Mouse (Mus musculus) limb, embryonic 11.5 days (tissue): ENCODE data around the gene Phkg1. TPM values are rescaled to one million over a fixed set of nuclear protein-coding genes. Genes with fewer than 3 reads are reported as not detected.
A peak's percentile ranks its signal among the peaks of the same experiment; 100 is the strongest.

Experiments used
- ATAC-seq: fragments of 200-750 bp; cut with Nextera tagmentation; 2 replicates; pipeline ENCODE4 v1.8.0; 2017; ENCODE audit warnings: low read depth; ENCODE audit not compliant: insufficient number of reproducible peaks, low FRiP score, low TSS enrichment
- DNase-seq: peaks from one replicate; pipeline ENCODE4 v3.0.0-alpha.2; 2015; ENCODE audit warnings: low spot score
- H3K27ac ChIP-seq: fragments of 300-500 bp; sonication (generic); replicated peaks from 2 replicates; pipeline ENCODE4 v1.5.1; 2014; ENCODE audit warnings: low read depth, mild to moderate bottlenecking, low read length
- H3K27me3 ChIP-seq: fragments of 300-500 bp; sonication (generic); 2 replicates; pipeline ENCODE4 v1.6.1; 2014; ENCODE audit warnings: mild to moderate bottlenecking, low read length, mixed read lengths; ENCODE audit not compliant: control insufficient read depth, insufficient read depth
- H3K36me3 ChIP-seq: fragments of 300-500 bp; sonication (generic); 2 replicates; pipeline ENCODE4 v1.6.1; 2014; ENCODE audit warnings: mild to moderate bottlenecking, low read length, moderate library complexity, mixed read lengths; ENCODE audit not compliant: control insufficient read depth, insufficient read depth
- H3K4me1 ChIP-seq: fragments of 300-500 bp; sonication (generic); 2 replicates; pipeline ENCODE4 v1.6.1; 2014; ENCODE audit warnings: low read length, mixed read lengths; ENCODE audit not compliant: control insufficient read depth, insufficient read depth
- H3K4me2 ChIP-seq: fragments of 300-500 bp; sonication (generic); 2 replicates; pipeline ENCODE4 v1.6.1; 2014; ENCODE audit warnings: low read depth, mild to moderate bottlenecking, moderate library complexity; ENCODE audit not compliant: severe bottlenecking
- H3K4me3 ChIP-seq: fragments of 300-500 bp; sonication (generic); 2 replicates; pipeline ENCODE4 v1.5.1; 2014; ENCODE audit warnings: low read depth, low read length
- H3K9ac ChIP-seq: fragments of 300-500 bp; sonication (generic); 2 replicates; pipeline ENCODE4 v1.6.1; 2014; ENCODE audit warnings: mild to moderate bottlenecking, low read length
- H3K9me3 ChIP-seq: fragments of 300-500 bp; sonication (generic); 2 replicates; pipeline ENCODE4 v1.6.1; 2016; ENCODE audit warnings: low read length; ENCODE audit not compliant: control insufficient read depth
- WGBS: fragments of 180-500 bp; shearing (Covaris S2); extraction: QIAGEN DNeasy Blood & Tissue Kit; methylation state at CpG from one replicate; pipeline ENCODE4 v1.1.7; 2014; 5-methylcytosine and 5-hydroxymethylcytosine counted together
- polyA plus RNA-seq: library from polyadenylated mRNA; unstranded; fragments of >200 nt; fragmentation: Nextera tagmentation; extraction: Ambion mirVana; gene quantifications from 2 replicates; pipeline ENCODE4 v1.2.1, GENCODE M21; 2014

Phkg1 gene
- polyA plus RNA-seq, 1 experiment from 2014 or later = 0.07 TPM

DNA sequence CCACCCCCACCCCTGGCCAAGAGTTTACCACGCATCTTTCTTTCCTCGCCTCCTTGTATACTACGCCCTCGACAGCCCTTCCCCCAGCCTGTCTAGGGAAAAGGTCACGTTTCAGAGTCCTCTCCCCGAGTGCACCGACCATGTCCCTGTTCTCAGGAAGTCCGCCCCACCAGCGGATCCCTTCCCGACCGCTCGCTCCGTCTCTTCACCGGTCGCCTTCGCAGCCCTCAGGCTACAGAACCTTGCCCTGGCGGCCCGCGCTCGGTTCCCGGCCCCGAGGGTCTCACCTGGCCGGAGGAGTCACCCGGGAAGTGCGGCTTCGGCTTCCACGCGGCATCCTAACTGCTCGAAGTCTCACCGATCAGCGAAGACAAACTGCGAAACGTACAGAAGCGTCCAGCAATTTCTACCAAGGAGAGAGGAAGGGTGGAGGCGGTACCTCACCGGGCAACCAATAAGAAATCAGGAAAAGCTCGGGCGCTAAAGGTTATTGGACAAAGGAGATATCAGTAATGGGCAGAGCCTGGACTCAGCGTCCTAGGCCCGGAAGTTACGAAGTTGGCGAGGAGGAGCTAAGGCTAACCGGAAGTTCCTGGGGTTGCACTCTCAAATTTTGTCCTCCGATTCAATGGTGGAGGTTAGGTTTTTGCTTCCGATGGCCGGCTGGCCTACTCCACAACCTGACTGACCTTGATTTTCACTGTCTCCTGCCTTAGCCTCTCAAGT is 11.3 kb downstream of the Phkg1 start, which contains the start of gene Chchd2:
Gene Chchd2 (minus strand): TSS at position 560 of the 726 bp plus-strand sequence.
- Histone ChIP-seq H3K4me2 (peak within 1 kb of the TSS; percentile 74), H3K4me1 (no peaks in the 10 kb centered on the region), H3K27ac (peak within 1 kb of the TSS; percentile 72), H3K27me3 (no peaks in the 10 kb centered on the region), H3K9ac (peak within 1 kb of the TSS; percentile 78), H3K36me3 (peaks cover 8% of the 10 kb centered on the region), H3K4me3 (peak within 1 kb of the TSS; percentile 68), H3K9me3 (no peaks in the 10 kb centered on the region)
- peak; percentile 93 for DNase-seq
- WGBS = under 1% methylated on average over 46 of the region's 46 CpGs
- ATAC-seq = peak; percentile 98

- Histone ChIP-seq H3K27me3 (no peaks in the 10 kb centered on the region), H3K4me3 (peak overlapping the region; percentile 68), H3K27ac (no peak overlapping the region), H3K36me3 (peaks cover 8% of the 10 kb centered on the region), H3K4me1 (no peaks in the 10 kb centered on the region), H3K4me2 (peak overlapping the region; percentile 74), H3K9ac (peak overlapping the region; percentile 78), H3K9me3 (no peaks in the 10 kb centered on the region)
- DNase-seq = peak; percentile 38
- 43% methylated on average over 10 of the region's 10 CpGs for WGBS
- no peak for ATAC-seq
Observed at GRCm38 (mm10) chr5:129886271-129886670, 12.1 kb downstream of the Phkg1 start.

DNA sequence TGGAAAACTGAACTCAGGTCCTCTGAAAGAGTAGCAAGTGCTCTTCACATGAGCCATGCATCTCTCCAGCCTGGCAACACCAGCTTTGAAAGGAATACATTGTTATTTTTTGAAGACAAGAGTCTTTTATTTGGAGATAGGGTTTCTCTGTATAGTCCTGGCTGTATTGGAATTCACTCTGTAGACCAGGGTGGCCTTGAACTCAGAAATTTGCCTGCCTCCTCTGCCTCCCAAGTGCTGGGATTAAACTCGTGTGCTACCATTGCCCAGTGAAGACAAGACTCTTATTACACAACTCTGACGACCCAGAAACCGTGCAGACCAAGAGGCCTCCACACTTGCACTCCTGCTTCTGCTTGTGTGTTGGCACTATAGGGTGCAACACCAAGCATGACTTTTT is 18.5 kb downstream of the Phkg1 start:
- Histone ChIP-seq H3K27ac (no peak overlapping the region), H3K27me3 (no peaks in the 10 kb centered on the region), H3K4me1 (no peaks in the 10 kb centered on the region), H3K9me3 (no peaks in the 10 kb centered on the region), H3K4me3 (no peak overlapping the region), H3K4me2 (no peak overlapping the region), H3K36me3 (peaks cover 15% of the 10 kb centered on the region), H3K9ac (no peak overlapping the region)
- ATAC-seq = no peak
- DNase-seq = no peak
- 76% methylated on average over 3 of the region's 3 CpGs for WGBS

DNA sequence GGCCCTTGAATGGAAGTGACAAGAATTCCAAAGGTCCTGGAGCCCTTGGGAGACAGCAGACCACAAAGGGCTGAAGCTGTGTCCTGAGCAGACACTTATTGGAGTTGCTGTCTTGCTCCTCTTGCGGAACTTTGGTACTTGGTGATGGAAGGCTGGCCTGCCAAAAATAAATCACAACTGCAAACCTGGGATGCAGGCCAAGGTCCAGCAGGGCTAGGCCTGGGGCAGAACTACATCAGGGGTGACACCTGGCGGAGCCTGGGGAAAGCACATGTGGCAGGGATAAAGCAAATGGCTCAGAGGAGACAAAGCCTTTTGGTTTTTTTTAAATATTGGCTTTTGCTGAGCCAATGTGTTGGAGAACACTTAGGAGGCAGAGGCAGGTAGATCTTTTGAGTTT is 19.4 kb downstream of the Phkg1 start:
- no peak overlapping the region for H3K4me3 ChIP-seq
- no peak overlapping the region for H3K9ac ChIP-seq
- no peaks in the 10 kb centered on the region for H3K4me1 ChIP-seq
- H3K36me3 ChIP-seq = peaks cover 11% of the 10 kb centered on the region
- WGBS = 55% methylated on average over 2 of the region's 2 CpGs
- no peak for ATAC-seq
- H3K4me2 ChIP-seq = no peak overlapping the region
- peak; percentile 53 for DNase-seq
- no peaks in the 10 kb centered on the region for H3K9me3 ChIP-seq
- H3K27ac ChIP-seq = no peak overlapping the region
- no peaks in the 10 kb centered on the region for H3K27me3 ChIP-seq

DNA sequence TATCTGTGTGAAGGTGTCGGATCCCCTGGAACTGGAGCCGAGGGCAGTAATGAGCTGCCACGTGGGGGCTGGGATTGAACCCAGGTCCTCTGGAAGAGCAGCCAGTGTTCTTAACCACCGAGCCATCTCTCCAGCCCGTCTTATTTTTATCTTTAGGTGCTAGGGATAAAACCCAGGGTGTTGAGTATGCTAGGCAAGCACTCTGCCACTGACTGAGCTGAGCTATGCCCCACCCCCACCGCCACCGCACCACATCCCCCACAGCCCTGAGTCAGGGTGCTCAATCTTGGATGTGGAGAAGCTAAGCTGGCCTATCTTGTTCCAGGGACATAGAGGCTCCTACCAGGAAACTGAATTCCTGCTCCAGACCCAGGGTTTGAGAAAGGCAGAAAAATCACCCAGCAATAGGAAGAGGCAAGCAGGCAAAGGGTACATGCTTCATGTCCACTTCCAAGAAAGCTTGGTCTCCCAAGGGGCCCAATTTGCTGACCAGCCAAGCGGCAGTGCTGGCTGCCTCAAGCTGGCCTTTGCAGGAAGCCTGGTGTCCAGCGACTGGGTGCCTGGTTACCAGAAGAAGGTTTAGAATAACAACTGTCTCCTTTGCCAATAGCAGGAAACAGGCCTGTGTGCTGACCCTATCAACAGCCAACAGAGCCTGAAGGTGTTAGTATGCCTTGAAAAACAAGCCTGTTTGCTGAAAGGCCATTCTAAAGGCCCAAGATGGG is 20.5 kb downstream of the Phkg1 start:
- H3K4me3 ChIP-seq = no peak overlapping the region
- WGBS = 71% methylated on average over 9 of the region's 9 CpGs
- no peaks in the 10 kb centered on the region for H3K27me3 ChIP-seq
- DNase-seq (no peak), ATAC-seq (no peak)
- no peaks in the 10 kb centered on the region for H3K4me1 ChIP-seq
- H3K9me3 ChIP-seq = no peaks in the 10 kb centered on the region
- H3K36me3 ChIP-seq = peaks cover 8% of the 10 kb centered on the region
- no peak overlapping the region for H3K9ac ChIP-seq
- no peak overlapping the region for H3K27ac ChIP-seq
- H3K4me2 ChIP-seq = no peak overlapping the region

DNA sequence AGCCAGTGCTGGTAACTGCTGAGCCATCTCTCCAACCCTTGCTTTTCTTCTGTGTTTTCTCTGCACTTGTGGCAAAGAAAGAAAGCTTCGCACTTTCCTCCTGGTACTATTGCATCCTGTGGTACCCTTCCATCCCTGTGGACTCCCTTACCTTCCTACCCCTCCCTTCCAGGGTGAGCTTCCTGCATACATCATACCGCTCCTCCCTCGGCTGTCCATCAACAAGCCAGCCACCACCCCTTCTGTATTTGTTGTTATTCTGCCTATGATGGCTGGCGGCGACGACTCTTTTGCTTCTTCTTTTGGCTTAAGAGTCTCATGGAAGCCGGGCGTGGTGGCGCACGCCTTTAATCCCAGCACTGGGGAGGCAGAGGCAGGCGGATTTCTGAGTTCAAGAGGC is 23.3 kb downstream of the Phkg1 start:
- Histone ChIP-seq H3K4me2 (no peak overlapping the region), H3K27ac (no peak overlapping the region), H3K36me3 (no peaks in the 10 kb centered on the region), H3K27me3 (no peaks in the 10 kb centered on the region), H3K4me3 (no peak overlapping the region), H3K4me1 (no peaks in the 10 kb centered on the region), H3K9ac (no peak overlapping the region), H3K9me3 (no peaks in the 10 kb centered on the region)
- DNase-seq (no peak), ATAC-seq (no peak)
- WGBS = 79% methylated on average over 11 of the region's 11 CpGs

DNA sequence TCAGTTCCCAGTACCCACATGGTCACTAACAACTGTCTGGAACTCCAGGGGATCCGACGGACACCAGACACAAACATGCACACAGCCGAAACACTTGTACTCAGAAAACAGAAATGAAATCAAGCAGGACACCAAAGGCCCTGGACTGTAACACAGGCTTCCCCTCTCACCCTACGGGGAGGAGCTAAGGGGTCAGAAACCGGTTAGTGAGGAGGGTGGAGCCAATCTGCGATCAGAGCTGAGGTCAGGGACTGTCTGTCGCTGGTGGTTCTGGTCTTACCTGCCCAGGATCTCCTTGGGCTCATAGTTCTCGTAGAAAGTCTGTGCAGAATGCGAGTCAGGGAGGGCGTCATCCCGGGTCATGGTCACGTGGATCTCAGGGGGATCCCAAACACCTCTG is 24.4 kb downstream of the Phkg1 start:
- H3K36me3 ChIP-seq = no peaks in the 10 kb centered on the region

DNA sequence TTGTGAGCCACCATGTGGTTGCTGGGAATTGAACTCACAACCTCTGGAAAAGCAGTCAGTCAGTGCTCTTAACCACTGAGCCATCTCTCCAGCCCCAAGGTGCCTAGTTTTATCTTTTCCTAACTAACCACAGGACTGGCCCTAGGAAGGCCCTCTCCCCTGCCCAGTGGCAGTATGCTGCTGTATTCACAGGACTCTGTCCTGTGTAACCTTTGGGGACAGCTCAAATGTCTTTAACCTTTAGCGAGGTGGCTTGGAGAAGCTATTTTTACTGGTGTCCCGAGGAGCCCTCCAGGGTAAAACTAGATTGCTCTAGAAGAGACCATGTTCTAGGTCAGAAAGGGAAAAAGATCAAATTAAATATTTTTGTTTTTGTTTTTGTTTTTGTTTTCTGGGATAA is 27.1 kb downstream of the Phkg1 start:
- Histone ChIP-seq H3K9me3 (no peaks in the 10 kb centered on the region), H3K27me3 (no peaks in the 10 kb centered on the region), H3K4me3 (no peak overlapping the region), H3K4me2 (no peak overlapping the region), H3K27ac (no peak overlapping the region), H3K36me3 (no peaks in the 10 kb centered on the region), H3K4me1 (no peaks in the 10 kb centered on the region), H3K9ac (no peak overlapping the region)
- DNase-seq (no peak), ATAC-seq (no peak)
- 76% methylated on average over 2 of the region's 2 CpGs for WGBS

More for the DNA sequence above, 24.4 kb downstream of the Phkg1 start:
- Histone ChIP-seq H3K4me3 (no peak overlapping the region), H3K27me3 (no peaks in the 10 kb centered on the region), H3K4me1 (no peaks in the 10 kb centered on the region), H3K4me2 (no peak overlapping the region), H3K27ac (no peak overlapping the region), H3K9me3 (no peaks in the 10 kb centered on the region), H3K9ac (no peak overlapping the region)
- WGBS = 82% methylated on average over 12 of the region's 12 CpGs
- no peak for ATAC-seq
- no peak for DNase-seq
